Mouse (Mus musculus) embryonic facial prominence, embryonic 10.5 days (tissue): ENCODE measurements around the gene Sec22c. TPM values are rescaled to one million over a fixed set of nuclear protein-coding genes. Genes with fewer than 3 reads are reported as not detected.

Experiments
- DNase-seq: peaks from one replicate; pipeline ENCODE4 v3.0.0-alpha.2; 2017; ENCODE audit warnings: low spot score
- H3K27ac ChIP-seq: fragments of 300-500 bp; sonication (generic); replicated peaks from 2 replicates; pipeline ENCODE4 v1.5.1; 2016; ENCODE audit warnings: mild to moderate bottlenecking
- H3K27me3 ChIP-seq: fragments of 300-500 bp; sonication (generic); replicated peaks from 2 replicates; pipeline ENCODE4 v1.6.1; 2016; ENCODE audit warnings: low read depth, mild to moderate bottlenecking; ENCODE audit not compliant: poor library complexity, severe bottlenecking
- H3K36me3 ChIP-seq: fragments of 300-500 bp; sonication (generic); replicated peaks from 2 replicates; pipeline ENCODE4 v1.6.1; 2016; ENCODE audit warnings: mild to moderate bottlenecking, moderate library complexity
- H3K4me1 ChIP-seq: fragments of 300-500 bp; sonication (generic); 2 replicates; pipeline ENCODE4 v1.6.1; 2016
- H3K4me3 ChIP-seq: fragments of 300-500 bp; sonication (generic); 2 replicates; pipeline ENCODE4 v1.5.1; 2016; ENCODE audit warnings: mild to moderate bottlenecking, moderate library complexity
- H3K9me3 ChIP-seq: fragments of 300-500 bp; sonication (generic); 2 replicates; pipeline ENCODE4 v1.6.1; 2016; ENCODE audit warnings: mild to moderate bottlenecking
- WGBS: fragments of 180-500 bp; shearing (Covaris S2); methylation state at CpG from one replicate; pipeline ENCODE4 v1.1.7; 2016; 5-methylcytosine and 5-hydroxymethylcytosine counted together
- polyA plus RNA-seq: library from polyadenylated mRNA; unstranded; fragments of >200 nt; fragmentation: Nextera tagmentation; extraction: Ambion mirVana; gene quantifications from 2 replicates; pipeline ENCODE4 v1.2.1, GENCODE M21; 2016

Gene Sec22c
- polyA plus RNA-seq, 1 experiment from 2014 or later, result 17.8 TPM

- 79% methylated on average over 18 of the region's 18 CpGs for WGBS
- peaks cover 46% of the 10 kb centered on the region for H3K36me3 ChIP-seq
- DNase-seq, result no peak
- no peaks in the 10 kb centered on the region for H3K9me3 ChIP-seq
- H3K4me1 ChIP-seq, result 0 out of 2 replicates have a peak, but pooled peaks cover 5% of the 10 kb centered on the region
- no peak overlapping the region for H3K4me3 ChIP-seq
- H3K27ac ChIP-seq, result no peak overlapping the region
- no peaks in the 10 kb centered on the region for H3K27me3 ChIP-seq
These were observed 23.1 kb downstream of the Sec22c start for GRCm38 (mm10) chr9:121682037-121682680.

GRCm38 (mm10) chr9:121681191-121681590 lies 24.1 kb downstream of the Sec22c start:
- 82% methylated on average over 8 of the region's 8 CpGs for WGBS
- Histone ChIP-seq H3K4me3 (no peak overlapping the region), H3K9me3 (no peaks in the 10 kb centered on the region), H3K27me3 (no peaks in the 10 kb centered on the region), H3K36me3 (peaks cover 38% of the 10 kb centered on the region), H3K27ac (no peak overlapping the region), H3K4me1 (0 out of 2 replicates have a peak, but pooled peaks cover 5% of the 10 kb centered on the region)
- no peak for DNase-seq

GRCm38 (mm10) chr9:121679549-121679948 lies 25.7 kb downstream of the Sec22c start:
- Histone ChIP-seq H3K4me3 (no peak overlapping the region), H3K4me1 (0 out of 2 replicates have a peak, but pooled peaks cover 5% of the 10 kb centered on the region), H3K36me3 (peaks cover 24% of the 10 kb centered on the region), H3K27ac (no peak overlapping the region), H3K9me3 (no peaks in the 10 kb centered on the region), H3K27me3 (no peaks in the 10 kb centered on the region)
- 14% methylated on average over 6 of the region's 6 CpGs for WGBS
- peak; percentile 71 for DNase-seq

GRCm38 (mm10) chr9:121677476-121677875 lies 27.8 kb downstream of the Sec22c start:
- no peak for DNase-seq
- Histone ChIP-seq H3K4me3 (no peak overlapping the region), H3K9me3 (no peaks in the 10 kb centered on the region), H3K4me1 (peaks cover 7% of the 10 kb centered on the region; the same call in 1 of the 2 replicates), H3K27me3 (no peaks in the 10 kb centered on the region), H3K36me3 (peaks cover 8% of the 10 kb centered on the region; the same call in 1 of the 2 replicates), H3K27ac (no peak overlapping the region)
- 81% methylated on average over 8 of the region's 8 CpGs for WGBS

- WGBS, result 86% methylated on average over 4 of the region's 4 CpGs
- Histone ChIP-seq H3K27me3 (no peaks in the 10 kb centered on the region), H3K27ac (no peak overlapping the region), H3K4me1 (peaks cover 10% of the 10 kb centered on the region), H3K36me3 (peaks cover 4% of the 10 kb centered on the region; the same call in 1 of the 2 replicates), H3K9me3 (no peaks in the 10 kb centered on the region), H3K4me3 (no peak overlapping the region)
- no peak for DNase-seq
These were observed 28.2 kb downstream of the Sec22c start for GRCm38 (mm10) chr9:121677069-121677468.

GRCm38 (mm10) chr9:121675556-121675955 lies 29.7 kb downstream of the Sec22c start:
- WGBS, result 87% methylated on average over 2 of the region's 2 CpGs
- no peak overlapping the region for H3K27ac ChIP-seq
- H3K4me3 ChIP-seq, result no peak overlapping the region
- no peaks in the 10 kb centered on the region for H3K36me3 ChIP-seq
- no peak for DNase-seq
- peaks cover 23% of the 10 kb centered on the region for H3K4me1 ChIP-seq
- H3K9me3 ChIP-seq, result no peaks in the 10 kb centered on the region
- H3K27me3 ChIP-seq, result peaks cover 7% of the 10 kb centered on the region

- no peak overlapping the region for H3K4me3 ChIP-seq
- H3K27me3 ChIP-seq, result peaks cover 12% of the 10 kb centered on the region
- H3K27ac ChIP-seq, result no peak overlapping the region
- no peaks in the 10 kb centered on the region for H3K36me3 ChIP-seq
- no peaks in the 10 kb centered on the region for H3K9me3 ChIP-seq
- 84% methylated on average over 9 of the region's 9 CpGs for WGBS
- no peak for DNase-seq
- peaks cover 28% of the 10 kb centered on the region for H3K4me1 ChIP-seq
These were observed 30.3 kb downstream of the Sec22c start for GRCm38 (mm10) chr9:121675011-121675410.

GRCm38 (mm10) chr9:121673716-121674115 lies 31.6 kb downstream of the Sec22c start:
- H3K36me3 ChIP-seq, result no peaks in the 10 kb centered on the region
- no peaks in the 10 kb centered on the region for H3K9me3 ChIP-seq
- peaks cover 34% of the 10 kb centered on the region for H3K4me1 ChIP-seq
- peaks cover 25% of the 10 kb centered on the region for H3K27me3 ChIP-seq
- no peak overlapping the region for H3K27ac ChIP-seq
- WGBS, result 90% methylated on average over 5 of the region's 5 CpGs
- DNase-seq, result no peak
- H3K4me3 ChIP-seq, result no peak overlapping the region

- Histone ChIP-seq H3K27me3 (peaks cover 39% of the 10 kb centered on the region), H3K9me3 (no peaks in the 10 kb centered on the region), H3K4me3 (no peak overlapping the region), H3K27ac (no peak overlapping the region), H3K36me3 (no peaks in the 10 kb centered on the region), H3K4me1 (peaks cover 34% of the 10 kb centered on the region)
- 67% methylated on average over 5 of the region's 5 CpGs for WGBS
- DNase-seq, result no peak
These were observed 33.0 kb downstream of the Sec22c start for GRCm38 (mm10) chr9:121672311-121672710.

- no peak overlapping the region for H3K4me3 ChIP-seq
- peak; percentile 58 for DNase-seq
- WGBS, result 25% methylated on average over 7 of the region's 7 CpGs
- H3K36me3 ChIP-seq, result no peaks in the 10 kb centered on the region
- H3K4me1 ChIP-seq, result peaks cover 44% of the 10 kb centered on the region
- no peak overlapping the region for H3K27ac ChIP-seq
- no peaks in the 10 kb centered on the region for H3K9me3 ChIP-seq
- H3K27me3 ChIP-seq, result peaks cover 50% of the 10 kb centered on the region
These were observed 34.0 kb downstream of the Sec22c start for GRCm38 (mm10) chr9:121671300-121671699.

GRCm38 (mm10) chr9:121669348-121669791 lies 35.9 kb downstream of the Sec22c start:
- peak; percentile 85 for DNase-seq
- Histone ChIP-seq H3K4me3 (peak overlapping the region; percentile 53), H3K36me3 (no peaks in the 10 kb centered on the region), H3K27ac (peak overlapping the region; percentile 61; the same call in 1 of the 2 replicates), H3K9me3 (no peaks in the 10 kb centered on the region), H3K27me3 (peaks cover 50% of the 10 kb centered on the region), H3K4me1 (peaks cover 49% of the 10 kb centered on the region)
- under 1% methylated on average over 28 of the region's 28 CpGs for WGBS

GRCm38 (mm10) chr9:121667822-121668221 lies 37.5 kb downstream of the Sec22c start:
- Histone ChIP-seq H3K4me1 (peaks cover 49% of the 10 kb centered on the region), H3K36me3 (no peaks in the 10 kb centered on the region), H3K27ac (no peak overlapping the region), H3K27me3 (peaks cover 50% of the 10 kb centered on the region), H3K9me3 (no peaks in the 10 kb centered on the region), H3K4me3 (no peak overlapping the region)
- 80% methylated on average over 11 of the region's 11 CpGs for WGBS
- no peak for DNase-seq

- Histone ChIP-seq H3K27me3 (peaks cover 50% of the 10 kb centered on the region), H3K27ac (no peak overlapping the region), H3K9me3 (no peaks in the 10 kb centered on the region), H3K36me3 (no peaks in the 10 kb centered on the region), H3K4me1 (peaks cover 45% of the 10 kb centered on the region), H3K4me3 (no peak overlapping the region)
- 78% methylated on average over 16 of the region's 16 CpGs for WGBS
- no peak for DNase-seq
These were observed 38.2 kb downstream of the Sec22c start for GRCm38 (mm10) chr9:121666957-121667630.
